Mouse (Mus musculus) forebrain, embryonic 11.5 days (tissue): ENCODE data around the gene Rnf19b. TPM values are rescaled to one million over a fixed set of nuclear protein-coding genes. Genes with fewer than 3 reads are reported as not detected.

Experiments used
- ATAC-seq: fragments of 200-750 bp; cut with Nextera tagmentation; replicated peaks from 2 replicates; pipeline ENCODE4 v1.8.0; 2017; ENCODE audit warnings: moderate TSS enrichment; ENCODE audit not compliant: low FRiP score
- DNase-seq: peaks from one replicate; pipeline ENCODE4 v3.0.0-alpha.2; 2017; ENCODE audit warnings: low spot score
- H3K27ac ChIP-seq: fragments of 300-500 bp; sonication (generic); 2 replicates; pipeline ENCODE4 v1.5.1; 2014; ENCODE audit warnings: low read depth, low read length
- H3K27me3 ChIP-seq: fragments of 300-500 bp; sonication (generic); 2 replicates; pipeline ENCODE4 v1.6.1; 2014; ENCODE audit warnings: mild to moderate bottlenecking, low read length, mixed read lengths; ENCODE audit not compliant: control insufficient read depth, insufficient read depth
- H3K36me3 ChIP-seq: fragments of 300-500 bp; sonication (generic); 2 replicates; pipeline ENCODE4 v1.6.1; 2014; ENCODE audit warnings: mild to moderate bottlenecking, low read length, moderate library complexity, mixed read lengths; ENCODE audit not compliant: control insufficient read depth, insufficient read depth
- H3K4me1 ChIP-seq: fragments of 300-500 bp; sonication (generic); replicated peaks from 2 replicates; pipeline ENCODE4 v1.6.1; 2014; ENCODE audit warnings: low read length, mixed read lengths; ENCODE audit not compliant: control insufficient read depth, insufficient read depth
- H3K4me2 ChIP-seq: fragments of 300-500 bp; sonication (generic); 2 replicates; pipeline ENCODE4 v1.6.1; 2014; ENCODE audit warnings: low read depth, mild to moderate bottlenecking, low read length, moderate library complexity, mixed read lengths; ENCODE audit not compliant: severe bottlenecking
- H3K4me3 ChIP-seq: fragments of 300-500 bp; sonication (generic); 2 replicates; pipeline ENCODE4 v1.5.1; 2014; ENCODE audit warnings: low read depth, low read length
- H3K9ac ChIP-seq: fragments of 300-500 bp; sonication (generic); 2 replicates; pipeline ENCODE4 v1.6.1; 2014; ENCODE audit warnings: low read length
- H3K9me3 ChIP-seq: fragments of 300-500 bp; sonication (generic); 2 replicates; pipeline ENCODE4 v1.6.1; 2016; ENCODE audit warnings: low read length, mixed read lengths; ENCODE audit not compliant: control insufficient read depth
- WGBS: fragments of 180-500 bp; shearing (Covaris S2); extraction: QIAGEN DNeasy Blood & Tissue Kit; methylation state at CpG from one replicate; pipeline ENCODE4 v1.1.7; 2014; 5-methylcytosine and 5-hydroxymethylcytosine counted together
- polyA plus RNA-seq: library from polyadenylated mRNA; unstranded; fragments of >200 nt; fragmentation: Nextera tagmentation; extraction: Ambion mirVana; gene quantifications from 2 replicates; pipeline ENCODE4 v1.2.1, GENCODE M21; 2014

The Rnf19b gene
- polyA plus RNA-seq, 1 experiment from 2014 or later, result 10.1 TPM

- H3K9me3 ChIP-seq, result no peaks in the 10 kb centered on the region
- H3K27ac ChIP-seq, result no peak overlapping the region
- ATAC-seq (no peak), DNase-seq (no peak)
- H3K27me3 ChIP-seq, result no peaks in the 10 kb centered on the region
- WGBS, result 84% methylated on average over 9 of the region's 9 CpGs
- H3K4me2 ChIP-seq, result no peak overlapping the region
- no peak overlapping the region for H3K9ac ChIP-seq
- no peaks in the 10 kb centered on the region for H3K36me3 ChIP-seq
- no peak overlapping the region for H3K4me3 ChIP-seq
- no peaks in the 10 kb centered on the region for H3K4me1 ChIP-seq
These were observed 38.3 kb upstream of the Rnf19b start for GRCm38 (mm10) chr4:129019788-129020187.

- ATAC-seq, result no peak
- 63% methylated on average over 6 of the region's 6 CpGs for WGBS
These were observed 37.6 kb upstream of the Rnf19b start for GRCm38 (mm10) chr4:129020454-129020853.

GRCm38 (mm10) chr4:129021426-129021825 lies 36.6 kb upstream of the Rnf19b start:
- H3K4me1 ChIP-seq, result no peaks in the 10 kb centered on the region
- H3K27ac ChIP-seq, result no peak overlapping the region
- no peak overlapping the region for H3K4me3 ChIP-seq
- H3K9ac ChIP-seq, result no peak overlapping the region
- H3K4me2 ChIP-seq, result no peak overlapping the region
- H3K36me3 ChIP-seq, result no peaks in the 10 kb centered on the region
- no peaks in the 10 kb centered on the region for H3K9me3 ChIP-seq
- ATAC-seq (no peak), DNase-seq (no peak)
- 94% methylated on average over 3 of the region's 3 CpGs for WGBS
- H3K27me3 ChIP-seq, result no peaks in the 10 kb centered on the region

More at GRCm38 (mm10) chr4:129020454-129020853, 37.6 kb upstream of the Rnf19b start:
- Histone ChIP-seq H3K4me1 (no peaks in the 10 kb centered on the region), H3K36me3 (no peaks in the 10 kb centered on the region), H3K9ac (no peak overlapping the region), H3K4me3 (no peak overlapping the region), H3K27ac (no peak overlapping the region), H3K4me2 (no peak overlapping the region), H3K9me3 (no peaks in the 10 kb centered on the region), H3K27me3 (no peaks in the 10 kb centered on the region)
- no peak for DNase-seq

DNA sequence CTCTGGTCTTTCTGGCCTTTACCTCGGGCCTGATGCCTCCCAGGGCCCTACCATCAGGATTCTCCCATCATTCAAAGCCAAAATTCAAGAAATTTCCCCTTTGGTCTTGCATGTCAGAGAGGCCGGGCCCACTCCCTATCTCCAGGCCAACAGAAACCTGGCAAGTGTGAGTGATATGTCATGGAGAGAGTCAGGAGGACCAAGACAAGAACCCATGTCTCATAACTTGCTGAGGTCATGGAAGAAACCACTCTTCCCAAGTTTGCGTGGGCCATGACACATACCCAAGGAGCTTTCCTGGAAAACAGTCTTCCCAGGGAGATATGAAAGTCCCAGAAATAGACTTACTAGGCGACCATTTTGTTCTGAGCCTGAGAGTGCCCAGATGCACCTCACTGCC lies 36.2 kb upstream of the Rnf19b start:
- ATAC-seq (no peak), DNase-seq (no peak)
- 78% methylated on average over 4 of the region's 4 CpGs for WGBS
- Histone ChIP-seq H3K4me3 (no peak overlapping the region), H3K27me3 (no peaks in the 10 kb centered on the region), H3K9ac (no peak overlapping the region), H3K27ac (no peak overlapping the region), H3K4me2 (no peak overlapping the region), H3K36me3 (no peaks in the 10 kb centered on the region), H3K9me3 (no peaks in the 10 kb centered on the region), H3K4me1 (no peaks in the 10 kb centered on the region)

GRCm38 (mm10) chr4:129023884-129024283 lies 34.2 kb upstream of the Rnf19b start:
- 80% methylated on average over 6 of the region's 6 CpGs for WGBS
- no peak for ATAC-seq

DNA sequence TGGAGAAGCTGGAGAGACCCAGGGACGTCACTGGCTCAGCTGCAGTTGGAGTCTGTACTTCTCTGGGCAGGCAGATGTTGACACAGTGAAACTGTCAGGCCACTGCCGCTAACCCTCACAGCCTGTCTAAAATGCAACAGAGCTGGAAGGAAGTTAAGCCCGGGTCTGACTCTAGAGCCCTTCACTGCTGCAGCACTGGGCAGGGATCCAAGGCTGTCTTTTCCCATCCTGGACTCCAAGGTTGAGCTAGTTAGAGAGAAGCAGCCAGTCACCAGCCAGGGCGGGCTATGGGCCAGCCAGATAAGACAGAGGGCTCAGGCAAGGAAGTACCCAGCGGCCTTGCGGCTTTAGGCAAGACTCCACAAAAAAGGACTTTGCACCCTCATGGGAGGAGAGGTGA lies 33.3 kb upstream of the Rnf19b start:
- H3K27me3 ChIP-seq, result no peaks in the 10 kb centered on the region
- H3K9me3 ChIP-seq, result no peaks in the 10 kb centered on the region
- H3K4me3 ChIP-seq, result no peak overlapping the region
- no peak overlapping the region for H3K9ac ChIP-seq
- no peak overlapping the region for H3K27ac ChIP-seq
- no peaks in the 10 kb centered on the region for H3K36me3 ChIP-seq
- DNase-seq (no peak), ATAC-seq (no peak)
- no peak overlapping the region for H3K4me2 ChIP-seq
- H3K4me1 ChIP-seq, result no peaks in the 10 kb centered on the region
- 86% methylated on average over 6 of the region's 6 CpGs for WGBS

More at GRCm38 (mm10) chr4:129023884-129024283, 34.2 kb upstream of the Rnf19b start:
- H3K4me3 ChIP-seq, result no peak overlapping the region
- no peaks in the 10 kb centered on the region for H3K27me3 ChIP-seq
- H3K9me3 ChIP-seq, result no peaks in the 10 kb centered on the region
- H3K36me3 ChIP-seq, result no peaks in the 10 kb centered on the region
- H3K4me2 ChIP-seq, result no peak overlapping the region
- H3K4me1 ChIP-seq, result no peaks in the 10 kb centered on the region
- no peak overlapping the region for H3K27ac ChIP-seq
- no peak overlapping the region for H3K9ac ChIP-seq
- DNase-seq, result no peak

- DNase-seq (no peak), ATAC-seq (no peak)
- no peaks in the 10 kb centered on the region for H3K27me3 ChIP-seq
- H3K4me2 ChIP-seq, result no peak overlapping the region
- H3K36me3 ChIP-seq, result no peaks in the 10 kb centered on the region
- H3K9ac ChIP-seq, result no peak overlapping the region
- H3K27ac ChIP-seq, result no peak overlapping the region
- 97% methylated on average over 3 of the region's 3 CpGs for WGBS
- no peaks in the 10 kb centered on the region for H3K9me3 ChIP-seq
- H3K4me3 ChIP-seq, result no peak overlapping the region
- no peaks in the 10 kb centered on the region for H3K4me1 ChIP-seq
These were observed 32.4 kb upstream of the Rnf19b start for GRCm38 (mm10) chr4:129025707-129026106.

DNA sequence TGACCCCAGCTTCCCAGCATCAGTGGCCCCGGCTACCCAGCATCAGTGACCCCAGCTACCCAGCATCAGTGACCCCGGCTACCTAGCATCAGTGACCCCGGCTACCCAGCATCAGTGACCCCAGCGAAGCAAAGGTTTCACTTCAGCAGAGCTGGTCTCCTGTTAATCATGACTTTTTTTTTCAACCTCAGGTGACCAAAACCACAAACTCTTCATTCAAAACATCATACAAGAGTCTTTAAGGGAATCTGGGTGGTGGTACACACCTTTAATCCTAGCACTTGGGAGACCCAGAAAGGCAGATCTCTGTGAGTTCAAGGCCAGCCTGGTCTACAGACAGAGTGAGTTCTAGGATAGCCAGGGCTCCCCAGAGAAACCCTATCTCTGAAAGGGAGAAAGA lies 27.3 kb upstream of the Rnf19b start:
- no peak for DNase-seq
- Histone ChIP-seq H3K4me2 (no peak overlapping the region), H3K27ac (no peak overlapping the region), H3K27me3 (no peaks in the 10 kb centered on the region), H3K9ac (no peak overlapping the region), H3K4me1 (0 out of 2 replicates have a peak, but pooled peaks cover 2% of the 10 kb centered on the region), H3K4me3 (no peak overlapping the region), H3K36me3 (no peaks in the 10 kb centered on the region), H3K9me3 (no peaks in the 10 kb centered on the region)
- ATAC-seq, result no peak
- 80% methylated on average over 4 of the region's 4 CpGs for WGBS

GRCm38 (mm10) chr4:129031408-129031965 lies 26.6 kb upstream of the Rnf19b start:
- DNase-seq (no peak), ATAC-seq (no peak)
- H3K27ac ChIP-seq, result no peak overlapping the region
- H3K36me3 ChIP-seq, result no peaks in the 10 kb centered on the region
- no peak overlapping the region for H3K4me3 ChIP-seq
- 86% methylated on average over 8 of the region's 8 CpGs for WGBS
- H3K4me2 ChIP-seq, result no peak overlapping the region
- no peaks in the 10 kb centered on the region for H3K27me3 ChIP-seq
- H3K4me1 ChIP-seq, result 0 out of 2 replicates have a peak, but pooled peaks cover 2% of the 10 kb centered on the region
- no peak overlapping the region for H3K9ac ChIP-seq
- no peaks in the 10 kb centered on the region for H3K9me3 ChIP-seq
